Mouse (Mus musculus) adrenal gland, postnatal 36 days (tissue): ENCODE data around the gene Adamtsl3. TPM values are rescaled to one million over a fixed set of nuclear protein-coding genes. Genes with fewer than 3 reads are reported as not detected.
A peak's percentile ranks its signal among the peaks of the same experiment; 100 is the strongest.

ENCODE experiments used
- DNase-seq, 2 experiments: peaks; one replicate each; pipeline ENCODE4 v3.0.0; 2021; ENCODE audit warnings: mixed read lengths in 1 of 2
- total RNA-seq, 2 experiments: library from RNA; stranded (reverse); gene quantifications; 2 replicates each; pipeline ENCODE4 v1.2.3; 2021

Gene Adamtsl3
- total RNA-seq, 2 experiments from 2014 or later = 2.0 to 3.4 TPM

DNA sequence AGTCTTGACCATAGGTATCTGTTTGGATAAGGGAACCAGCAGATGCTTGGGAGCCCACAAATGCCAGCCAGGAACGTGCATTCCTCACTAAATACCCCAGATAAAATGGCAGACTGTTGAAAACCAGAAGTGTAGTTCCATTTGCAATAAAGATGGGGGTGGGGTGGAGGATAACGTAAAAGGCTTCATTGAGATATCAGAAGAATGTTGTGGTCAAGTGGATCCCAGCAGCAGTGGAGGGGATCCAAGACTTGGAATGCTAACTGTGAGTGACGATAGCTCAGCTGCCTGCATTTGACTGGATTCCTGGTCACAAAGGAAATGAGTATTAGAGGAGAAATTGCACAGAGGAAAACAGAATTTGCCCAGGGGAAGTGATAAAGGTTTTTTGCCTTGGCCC, 87.1 kb downstream of the Adamtsl3 start:
- no peak for DNase-seq

DNA sequence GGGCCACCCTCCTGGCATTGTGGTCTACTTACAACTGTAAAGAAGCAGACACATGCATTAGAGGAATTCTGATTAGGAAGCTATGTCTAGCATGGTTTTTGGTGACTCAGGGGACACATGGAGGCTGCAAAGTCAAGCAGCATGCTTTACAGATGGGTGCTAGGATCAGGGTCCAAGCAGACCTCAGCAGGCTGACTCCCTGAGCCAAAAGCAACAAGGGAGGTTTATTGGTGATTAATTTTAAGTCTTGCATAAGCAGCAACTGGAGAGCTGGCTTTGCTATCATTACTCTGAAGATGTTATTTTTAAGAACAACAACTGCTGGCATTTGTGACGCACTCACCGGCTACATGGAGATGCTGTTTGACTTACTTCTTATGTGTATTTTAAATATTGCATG, 88.1 kb downstream of the Adamtsl3 start:
- DNase-seq = no peak

DNA sequence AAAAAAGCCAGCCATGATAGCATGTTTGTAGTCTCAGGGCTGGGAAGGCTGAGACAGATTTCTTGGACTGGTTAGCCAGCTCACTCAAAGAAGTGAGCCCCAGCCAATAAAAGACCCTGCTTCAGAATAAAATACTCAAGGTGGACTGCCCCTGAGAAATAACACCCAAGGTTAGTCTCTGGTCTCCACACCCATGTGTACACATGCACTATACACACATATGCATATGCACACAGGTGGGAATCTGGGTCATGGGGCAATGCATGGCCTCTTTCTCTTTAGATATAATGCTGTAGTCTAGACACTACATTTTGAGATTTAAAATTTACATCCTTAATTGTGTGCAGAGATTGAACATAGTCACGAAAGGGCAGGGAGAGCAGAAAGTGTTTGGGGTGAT, 88.8 kb downstream of the Adamtsl3 start:
- no peak for DNase-seq

DNA sequence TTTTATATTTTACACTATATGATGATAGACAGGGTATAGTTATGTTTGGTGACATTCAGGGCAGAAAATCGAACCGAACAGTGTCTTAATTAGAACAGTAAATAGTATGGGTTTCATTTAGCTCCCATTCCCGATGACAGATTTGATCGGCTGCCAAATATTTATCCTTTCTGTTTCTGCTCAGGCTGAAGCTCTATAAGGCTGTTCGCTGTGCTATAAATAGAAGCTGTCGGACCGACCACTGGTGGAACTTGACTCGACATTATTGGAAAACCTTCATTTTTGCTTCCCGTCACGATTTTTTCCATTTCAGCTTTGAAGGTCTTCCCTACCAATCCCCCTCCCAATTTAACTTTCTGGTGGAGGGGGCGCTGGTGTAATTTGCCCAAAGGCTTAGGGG, 89.9 kb downstream of the Adamtsl3 start:
- DNase-seq = no peak

DNA sequence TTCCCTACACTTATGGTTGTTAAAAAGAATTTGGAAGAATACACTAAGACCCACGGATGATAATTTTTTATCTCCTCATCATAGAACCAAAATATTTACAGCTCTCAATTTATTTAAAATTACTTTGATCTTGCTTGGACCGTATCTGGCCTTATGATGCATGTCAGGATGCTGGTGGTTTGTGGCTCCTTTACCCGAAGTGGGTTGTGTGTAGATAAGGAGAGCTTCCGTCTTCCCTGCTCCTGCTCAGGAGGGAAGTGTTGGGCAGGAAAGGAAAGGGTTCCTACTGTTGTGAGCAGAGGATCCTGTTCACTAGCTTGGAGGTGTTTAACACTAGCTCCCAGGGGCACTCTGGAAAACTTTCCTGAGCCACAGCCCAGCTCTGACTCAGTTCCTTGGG, 94.0 kb downstream of the Adamtsl3 start:
- DNase-seq = no peak

DNA sequence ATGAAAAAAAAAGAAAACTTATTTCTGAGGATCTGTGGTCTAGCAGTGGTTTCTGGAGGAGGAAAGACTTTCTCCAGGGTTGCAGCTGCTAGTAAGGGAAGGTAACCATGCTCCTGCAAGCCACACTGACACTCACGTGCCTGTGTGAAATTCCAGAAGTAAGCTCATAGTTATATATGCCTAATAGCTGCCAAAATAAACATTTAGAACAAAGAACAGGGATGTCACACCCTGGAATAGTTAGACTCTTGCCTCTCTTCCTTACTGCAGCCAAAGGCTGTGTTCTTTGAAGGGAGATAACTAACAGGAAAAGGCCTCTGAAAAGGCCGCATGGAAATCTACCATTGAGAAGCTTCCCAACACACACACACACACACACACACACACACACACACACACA, 96.1 kb downstream of the Adamtsl3 start:
- no peak for DNase-seq

DNA sequence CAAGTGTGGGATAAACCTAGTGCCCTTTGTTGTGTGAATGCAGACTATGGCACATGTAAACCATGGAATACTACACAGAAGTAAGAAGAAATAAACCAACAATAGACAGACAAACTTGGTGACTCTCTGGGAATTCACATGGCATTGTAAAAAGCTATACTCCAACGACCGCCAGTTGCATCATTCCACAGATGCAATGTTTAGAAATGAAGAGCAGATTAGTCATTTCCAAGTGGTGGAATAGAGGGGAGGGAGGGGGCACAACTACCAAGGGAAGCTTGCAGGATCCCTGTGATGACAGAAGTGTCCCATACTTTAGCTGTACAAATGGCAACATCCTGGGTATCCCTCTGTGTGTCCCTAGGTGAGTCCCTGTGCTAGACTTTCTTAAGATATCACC, 97.7 kb downstream of the Adamtsl3 start:
- no peak for DNase-seq

DNA sequence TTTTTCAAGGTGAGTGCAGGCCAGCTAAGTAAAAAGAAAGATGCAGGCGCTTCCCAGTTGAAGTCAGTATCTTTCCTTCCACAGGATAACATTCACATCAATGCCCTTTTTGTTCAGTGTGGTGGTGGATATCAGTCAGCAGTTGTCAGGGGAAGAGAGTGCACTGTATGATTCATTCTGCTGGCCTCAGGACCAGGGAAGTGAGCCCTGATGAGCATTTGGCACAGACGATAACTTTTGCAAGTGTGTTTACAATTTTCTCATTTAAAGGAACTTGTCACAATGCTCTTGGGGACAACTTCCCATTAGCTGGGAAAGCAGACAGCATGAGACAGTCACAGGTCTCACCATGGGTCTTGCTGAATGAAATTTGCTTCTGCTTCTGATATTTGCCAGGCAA, 122.9 kb downstream of the Adamtsl3 start:
- DNase-seq = no peak

DNA sequence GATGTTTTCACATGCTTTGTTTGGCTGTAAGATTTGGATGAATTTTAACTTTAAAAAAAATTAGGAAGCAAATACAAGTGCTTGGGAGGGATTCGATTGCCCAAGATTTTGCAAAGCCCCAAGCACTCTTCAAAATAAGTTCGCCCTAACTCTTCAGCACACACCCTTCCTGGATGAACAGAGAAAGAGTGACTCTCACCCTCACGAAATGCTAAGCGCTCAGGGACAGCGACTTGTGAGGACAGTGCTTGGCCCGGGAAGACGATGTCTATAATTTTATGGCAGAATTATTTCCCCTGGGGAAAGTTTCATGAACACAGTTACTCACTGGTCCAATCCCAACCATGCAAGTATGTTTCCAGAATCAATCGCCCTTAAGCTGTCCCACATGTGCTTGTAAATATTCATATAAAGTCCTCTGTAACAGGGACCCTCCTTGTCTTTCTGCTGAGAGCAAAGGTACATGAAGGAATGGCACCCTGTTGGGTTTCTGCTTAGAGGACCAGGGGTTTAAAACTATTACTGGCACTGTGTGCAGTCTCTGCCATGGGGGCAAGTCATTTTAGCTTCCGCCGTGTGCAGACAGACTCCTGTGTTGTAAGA, 127.5 kb downstream of the Adamtsl3 start:
- no peak for DNase-seq

DNA sequence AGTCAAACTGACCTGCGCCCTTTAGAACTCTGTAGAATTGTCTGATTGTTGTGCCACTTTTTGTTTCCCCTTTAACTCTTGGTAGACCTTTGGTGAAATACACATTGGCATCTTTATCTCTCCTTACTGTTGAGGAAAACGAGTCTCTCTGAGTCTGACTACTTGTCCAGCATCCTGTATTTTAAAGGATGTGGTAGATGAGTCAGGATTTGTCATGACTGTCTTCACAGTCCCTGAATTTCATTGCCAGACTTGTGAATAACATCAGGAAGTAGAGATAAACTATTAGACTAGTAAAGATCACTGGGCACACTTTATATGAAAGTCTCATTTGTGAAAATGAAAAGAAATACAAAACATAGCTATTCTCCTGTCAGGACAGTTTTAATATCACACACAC, 128.9 kb downstream of the Adamtsl3 start:
- no peak for DNase-seq

DNA sequence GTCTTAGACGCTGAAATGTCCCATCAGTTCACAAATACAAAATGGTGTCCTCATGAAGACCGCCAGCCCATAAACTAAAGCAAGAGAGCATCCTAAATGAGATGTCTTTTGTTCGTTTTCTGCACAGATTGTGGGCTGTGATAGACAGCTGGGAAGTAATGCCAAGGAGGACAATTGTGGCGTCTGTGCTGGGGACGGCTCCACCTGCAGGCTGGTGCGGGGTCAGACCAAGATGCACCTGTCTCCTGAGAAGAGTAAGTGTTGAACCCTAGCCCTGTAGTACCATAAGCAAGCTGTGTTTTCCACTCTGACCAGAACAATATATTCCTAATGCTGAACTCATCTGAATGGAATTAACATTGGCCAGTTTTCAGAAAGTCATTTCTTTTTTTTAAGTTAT, 129.9 kb downstream of the Adamtsl3 start:
- no peak for DNase-seq

DNA sequence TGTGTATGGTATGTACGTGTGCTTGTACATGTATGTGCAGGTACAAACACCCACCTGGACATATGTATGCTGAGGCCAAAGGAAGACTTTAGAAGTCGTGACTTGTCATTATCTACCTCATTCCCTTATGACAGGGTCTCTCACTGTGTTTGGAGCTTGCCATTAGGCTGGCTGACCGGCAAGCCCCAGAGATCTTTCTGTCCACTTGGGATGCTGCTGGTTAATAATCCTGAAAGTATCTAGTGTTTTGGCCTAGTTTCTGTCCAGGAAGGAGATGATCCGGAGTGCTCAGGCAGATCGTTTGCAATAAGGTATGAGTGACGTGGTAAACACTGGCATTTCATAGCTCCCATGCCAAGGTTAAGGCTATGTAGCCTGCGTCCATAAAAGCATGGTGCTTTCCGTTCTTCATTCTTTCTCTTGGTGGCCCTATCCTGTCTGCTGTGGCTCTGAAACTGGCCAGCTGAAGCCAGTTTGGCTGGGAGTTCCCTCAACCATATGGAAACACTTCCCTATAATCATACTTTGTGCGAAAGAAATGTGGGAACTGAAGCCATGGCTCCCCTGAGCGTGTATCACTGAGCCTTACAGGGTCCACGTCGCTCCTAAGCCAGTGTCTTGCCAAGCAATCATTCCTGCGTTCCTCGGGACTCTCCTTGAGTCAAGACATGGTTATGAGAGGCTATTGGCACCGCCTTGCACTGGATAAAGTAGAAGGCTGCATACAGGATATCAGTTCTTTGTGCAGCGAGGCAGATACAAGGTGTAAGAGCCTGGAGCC, 141.1 kb downstream of the Adamtsl3 start:
- no peak for DNase-seq

DNA sequence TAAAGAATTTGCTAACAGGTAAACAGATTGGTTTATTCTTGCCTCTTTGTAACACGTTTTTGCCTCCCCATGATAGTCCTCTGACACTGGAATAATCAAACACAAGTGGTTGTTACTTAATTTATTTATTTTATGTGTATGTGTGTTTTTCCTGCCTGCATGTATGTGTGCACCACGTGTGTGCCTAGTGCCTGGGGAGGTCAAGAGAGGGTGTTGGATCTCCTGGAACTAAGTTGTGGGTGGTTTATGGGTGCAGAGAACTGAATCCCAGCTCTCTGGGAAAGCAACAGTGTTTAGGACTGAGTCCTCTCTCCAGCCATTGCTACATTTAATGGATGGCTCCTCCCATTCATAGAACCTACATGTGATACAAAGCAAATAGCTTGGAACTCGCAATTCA, 143.0 kb downstream of the Adamtsl3 start:
- DNase-seq = no peak

DNA sequence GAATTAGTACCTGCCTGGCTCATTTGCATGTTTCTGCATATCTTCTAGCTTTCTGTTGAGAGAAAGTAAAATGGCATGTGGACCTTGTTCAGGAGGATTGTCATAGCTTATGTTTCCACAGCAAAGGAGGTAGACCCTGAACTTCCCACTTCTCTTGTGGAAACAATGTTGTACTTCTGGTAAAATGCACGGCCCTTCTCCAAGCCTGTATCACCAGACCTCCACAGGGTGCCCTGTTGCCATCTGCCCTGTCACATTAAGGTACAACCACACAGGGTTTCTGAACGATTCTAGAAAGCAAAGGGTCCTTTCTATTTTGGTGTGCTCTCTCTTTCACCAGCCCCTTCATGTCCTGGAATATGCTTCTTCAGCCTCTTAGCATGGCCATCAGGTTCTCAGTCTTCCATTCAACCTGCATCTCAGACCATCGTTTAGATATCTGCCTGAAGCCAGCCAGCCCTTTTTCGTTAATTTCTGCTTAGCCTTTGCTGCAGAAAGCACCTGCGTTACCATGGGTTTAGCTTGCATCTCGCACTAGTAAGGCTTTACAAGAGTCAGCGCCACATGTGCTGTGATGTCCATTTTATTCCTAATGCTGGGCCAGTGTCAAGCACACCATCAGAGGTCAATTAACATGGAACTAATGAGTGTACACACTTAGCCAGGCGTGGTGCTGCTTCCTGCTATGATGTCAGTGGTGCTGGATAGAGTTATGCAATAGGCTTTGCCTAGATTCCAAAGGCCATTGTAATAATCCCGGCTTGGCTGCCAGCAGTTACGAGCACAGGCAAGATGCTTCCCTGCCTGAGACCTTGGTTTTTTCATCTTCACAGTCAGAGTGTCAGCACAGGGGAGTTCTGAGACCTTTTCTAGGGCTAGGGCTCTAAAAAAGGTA, 143.6 kb downstream of the Adamtsl3 start:
- DNase-seq = peak; percentile 12 to 32

DNA sequence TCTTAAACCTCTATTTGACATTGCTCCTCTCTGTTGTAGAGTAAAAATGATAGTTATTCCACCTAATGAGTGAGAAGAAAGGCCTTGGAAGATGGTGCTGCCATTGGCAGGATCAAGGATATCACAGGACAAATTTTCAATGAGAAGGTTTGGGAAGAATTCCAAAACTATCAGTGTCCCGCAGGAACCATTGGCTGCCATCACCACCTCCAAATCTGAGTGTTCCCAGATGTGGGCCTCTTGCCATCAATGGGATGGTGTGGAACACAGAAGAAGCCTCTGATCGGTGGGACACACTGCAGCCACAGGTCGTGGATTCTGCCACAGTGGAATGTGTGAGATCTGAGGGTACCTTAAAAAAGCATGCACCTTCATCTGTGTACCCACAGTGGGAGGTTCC, 147.9 kb downstream of the Adamtsl3 start:
- DNase-seq = no peak

DNA sequence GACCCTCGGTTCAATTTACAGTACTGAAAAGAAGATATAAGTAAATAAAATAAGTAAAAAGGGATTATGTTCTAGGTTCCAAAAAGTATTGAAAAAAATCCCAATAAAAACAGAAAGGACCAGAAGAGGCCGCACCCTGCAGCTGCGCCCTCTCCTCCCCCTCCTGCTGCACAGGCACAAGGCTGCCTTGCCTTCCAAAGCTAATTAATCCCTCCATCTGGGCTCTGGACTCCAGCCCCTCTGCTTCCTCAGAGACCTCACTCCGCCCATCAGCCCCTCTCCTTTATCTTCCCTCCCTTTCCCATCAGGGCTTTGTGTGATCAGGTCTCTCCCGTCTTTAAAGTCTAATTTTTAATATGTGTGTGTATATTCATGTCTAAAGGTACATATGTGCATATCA, 149.3 kb downstream of the Adamtsl3 start:
- DNase-seq = no peak

DNA sequence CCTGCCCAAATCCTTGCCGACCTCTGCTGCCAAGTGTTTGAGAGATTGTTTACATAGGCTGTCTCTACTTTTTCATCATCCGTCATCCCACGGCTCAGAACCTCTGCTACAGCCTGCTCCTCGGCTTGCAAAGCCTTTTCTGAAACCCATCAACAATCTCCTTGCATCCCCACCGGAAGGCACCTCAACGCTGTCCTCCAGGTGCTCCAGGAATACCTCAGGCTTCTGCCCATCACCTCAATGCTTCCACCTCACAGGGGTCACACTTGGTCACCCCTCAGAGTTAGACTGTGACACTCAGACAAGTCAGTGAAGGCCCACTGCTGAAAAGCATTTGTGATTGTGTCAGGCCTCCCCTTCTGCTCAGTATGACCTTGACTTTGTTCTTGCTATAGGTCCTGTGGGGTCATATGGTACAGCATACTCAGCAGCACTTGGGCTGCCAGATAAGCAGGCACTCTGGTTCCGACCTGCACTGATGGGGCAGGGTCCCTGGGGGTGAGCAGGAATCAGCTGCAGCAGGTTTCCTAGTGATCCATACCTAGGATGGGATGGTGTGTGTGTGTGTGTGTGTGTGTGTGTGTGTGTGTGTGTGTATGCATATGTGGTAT, 150.0 kb downstream of the Adamtsl3 start:
- no peak for DNase-seq

DNA sequence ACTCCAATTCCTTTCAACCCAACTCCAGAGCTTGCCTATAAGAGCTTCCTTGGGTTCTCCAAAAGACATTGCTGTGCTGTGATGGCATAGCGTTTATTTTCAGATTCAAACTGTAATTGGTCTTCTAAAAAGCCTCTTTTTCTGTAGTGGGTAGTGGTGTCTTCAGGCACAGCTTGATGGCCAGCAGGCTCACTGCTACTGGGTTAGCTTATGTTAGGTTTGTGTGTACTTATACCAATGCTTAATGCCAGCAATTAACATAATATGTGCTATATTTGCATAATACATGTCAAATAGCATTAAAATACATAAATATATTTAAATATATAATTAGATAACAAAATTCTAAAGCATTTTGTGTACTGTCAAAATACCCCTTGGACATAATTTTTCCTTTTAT, 155.5 kb downstream of the Adamtsl3 start:
- DNase-seq = no peak

DNA sequence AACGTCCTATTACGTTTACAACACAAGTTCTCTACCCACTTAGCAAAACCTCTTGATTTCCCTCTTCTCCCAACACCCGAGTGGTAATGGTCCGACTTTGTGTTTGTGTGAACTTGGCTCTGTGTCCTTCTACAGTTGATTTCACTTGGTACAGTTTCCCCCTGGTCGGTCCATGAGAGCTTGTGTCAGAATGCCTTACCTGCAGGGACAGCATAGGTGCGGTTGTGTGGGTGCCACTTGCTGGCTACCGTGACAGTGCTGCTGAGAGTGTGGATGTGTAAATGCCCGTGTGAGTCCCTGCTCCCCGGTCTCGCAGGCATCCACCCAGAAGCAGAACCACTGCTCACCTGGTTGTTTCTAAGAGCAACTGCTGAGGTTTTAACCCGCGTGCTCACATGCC, 157.4 kb downstream of the Adamtsl3 start:
- DNase-seq = no peak

DNA sequence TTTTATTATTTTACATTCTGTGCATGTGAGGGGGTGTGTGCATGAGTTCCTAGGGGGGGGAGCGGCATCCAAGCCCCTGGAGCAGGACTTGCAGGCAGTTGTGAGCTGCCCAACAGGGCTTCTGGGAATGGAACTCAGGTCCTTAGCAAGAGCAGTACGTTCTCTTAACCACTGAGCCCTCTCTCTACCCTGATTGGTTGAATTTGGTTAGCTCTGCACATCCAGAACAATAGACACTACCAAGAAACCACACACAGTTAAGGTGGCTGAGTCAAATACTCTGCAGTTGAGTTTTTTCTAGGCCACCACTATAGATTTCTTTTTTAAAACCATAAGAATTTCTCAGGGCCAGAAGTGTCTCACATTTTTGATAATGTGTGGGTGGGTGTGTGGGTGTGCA, 158.7 kb downstream of the Adamtsl3 start:
- no peak for DNase-seq

DNA sequence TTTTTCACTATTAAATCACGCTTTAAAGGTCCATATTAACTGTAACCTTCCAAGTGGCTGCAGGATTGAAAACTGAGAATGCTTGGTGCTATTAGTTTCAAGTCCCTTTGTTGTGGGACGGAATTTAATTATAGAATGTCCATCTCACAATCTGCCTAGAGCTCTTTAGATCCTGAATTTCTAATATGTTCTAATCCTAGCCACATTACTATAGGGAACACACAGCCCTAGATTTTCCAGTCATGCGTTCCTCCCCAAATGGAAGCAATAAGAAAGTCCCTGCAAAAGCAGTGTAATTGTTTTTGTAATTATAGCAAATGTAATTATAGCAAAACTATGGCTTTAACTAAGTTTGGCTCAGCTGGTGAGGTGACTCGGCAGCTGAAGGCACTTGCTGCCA, 161.6 kb downstream of the Adamtsl3 start:
- no peak for DNase-seq

DNA sequence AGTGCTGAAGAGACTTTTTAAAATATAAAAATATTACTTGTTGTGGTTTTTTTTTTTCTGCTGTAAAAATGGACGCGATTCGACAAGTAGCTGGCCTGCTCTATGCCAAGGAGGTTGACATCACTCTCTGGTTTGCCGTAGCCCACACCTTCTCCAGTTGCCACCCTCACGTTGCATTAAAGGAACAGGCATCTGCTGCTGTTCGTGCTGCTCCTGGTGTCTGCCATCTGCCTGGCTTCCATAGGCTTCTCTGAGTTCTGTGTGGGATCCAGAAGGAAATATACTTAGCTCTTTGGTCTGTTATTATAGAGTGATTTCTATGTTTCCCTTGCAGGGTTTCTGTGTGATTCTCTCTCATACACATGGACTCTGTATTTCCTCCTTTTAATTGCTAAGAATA, 165.8 kb downstream of the Adamtsl3 start:
- DNase-seq = no peak

DNA sequence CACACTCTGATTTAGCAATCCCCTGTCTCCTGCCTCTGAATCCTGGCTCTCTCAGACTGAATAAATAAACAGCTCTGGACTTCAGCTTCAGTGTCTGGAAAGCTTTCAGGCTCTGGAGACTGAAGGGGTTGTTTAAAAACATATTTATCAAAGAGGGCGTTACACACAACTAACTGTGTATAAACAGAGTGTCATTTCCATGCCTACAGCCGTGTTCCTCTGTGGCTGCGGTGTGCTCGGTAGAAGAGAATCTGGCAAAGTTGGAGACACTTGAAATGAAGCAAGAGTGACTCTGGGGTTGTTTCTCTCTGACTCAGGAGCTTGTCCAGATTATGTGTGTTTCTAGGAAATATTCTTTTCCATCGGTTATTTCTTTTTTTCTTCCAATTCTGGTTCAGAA, 167.0 kb downstream of the Adamtsl3 start:
- DNase-seq = no peak
